Mouse (Mus musculus): ENCODE results near the gene Hras. TPM values are rescaled to one million over a fixed set of nuclear protein-coding genes. Genes with fewer than 3 reads are reported as not detected.

Gene Hras
- total RNA-seq, 2 experiments from 2014 or later: 219 to 244 TPM

- TF ChIP-seq CTCF (IDR thresholded peaks at IDR 0.05): no peak
- H3K27ac ChIP-seq: no peak overlapping the region
- H3K4me3 ChIP-seq: no peak overlapping the region
- DNase-seq (ENCODE audit: extremely low spot score in 1 of 2, low spot score in 2 of 2): no peak
- intact Hi-C loops (cut with DNase I): no loop called here
These were observed 19.3 kb upstream of the Hras start for GRCm38 (mm10) chr7:141213133-141213532.

DNA sequence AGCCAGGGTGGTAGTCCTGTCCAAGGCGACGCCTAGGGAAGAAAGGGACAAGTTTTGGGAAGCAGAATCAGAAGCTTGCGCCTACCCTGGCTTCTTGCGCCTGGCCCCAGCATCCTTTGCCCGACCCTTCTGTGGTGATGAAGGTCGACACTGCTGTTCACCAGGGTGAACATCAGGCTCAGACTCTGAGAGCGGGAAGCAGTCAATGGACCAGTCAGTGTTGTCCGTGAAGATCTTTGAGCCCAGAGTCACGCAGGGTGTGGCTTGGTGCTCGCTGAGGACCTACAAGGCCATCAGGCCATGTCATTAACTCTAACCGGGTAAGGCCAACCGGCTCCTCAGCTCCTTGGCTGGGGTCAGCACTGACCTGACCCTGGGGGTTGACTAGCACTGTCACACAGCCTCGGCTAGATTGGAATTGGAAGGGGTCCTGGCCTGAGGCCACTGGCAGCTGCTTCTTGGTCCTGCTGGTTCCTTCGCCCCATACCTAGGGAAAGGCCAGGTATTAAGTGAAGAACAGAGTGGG is 16.9 kb upstream of the Hras start:
- no peak overlapping the region for H3K27ac ChIP-seq
- H3K4me3 ChIP-seq: no peak overlapping the region
- no peak for DNase-seq (ENCODE audit: extremely low spot score in 1 of 2, low spot score in 2 of 2)
- TF ChIP-seq CTCF (IDR thresholded peaks at IDR 0.05): no peak
- intact Hi-C loops (cut with DNase I): no loop called here

GRCm38 (mm10) chr7:141210137-141210536 is 16.3 kb upstream of the Hras start:
- no peak for DNase-seq (ENCODE audit: extremely low spot score in 1 of 2, low spot score in 2 of 2)
- Histone ChIP-seq H3K4me3 (no peak overlapping the region), H3K27ac (no peak overlapping the region)
- TF ChIP-seq CTCF (IDR thresholded peaks at IDR 0.05): no peak
- intact Hi-C loops (cut with DNase I): no loop called here

- no peak for TF ChIP-seq CTCF (IDR thresholded peaks at IDR 0.05)
- no peak for DNase-seq (ENCODE audit: extremely low spot score in 1 of 2, low spot score in 2 of 2)
- H3K4me3 ChIP-seq: no peak overlapping the region
- intact Hi-C loops (cut with DNase I): no loop called here
- no peak overlapping the region for H3K27ac ChIP-seq
These were observed 15.7 kb upstream of the Hras start for GRCm38 (mm10) chr7:141209526-141209925.

GRCm38 (mm10) chr7:141206182-141206937 is 12.6 kb upstream of the Hras start:
- no peak for DNase-seq (ENCODE audit: extremely low spot score in 1 of 2, low spot score in 2 of 2)
- intact Hi-C loops (cut with DNase I): no loop called here
- no peak for TF ChIP-seq CTCF (IDR thresholded peaks at IDR 0.05)
- no peak overlapping the region for H3K27ac ChIP-seq
- H3K4me3 ChIP-seq: no peak overlapping the region

- intact Hi-C loops (cut with DNase I): no loop called here
These were observed 11.7 kb upstream of the Hras start for GRCm38 (mm10) chr7:141205504-141205903.

GRCm38 (mm10) chr7:141204546-141204945 is 10.7 kb upstream of the Hras start:
- Histone ChIP-seq H3K4me3 (no peak overlapping the region), H3K27ac (no peak overlapping the region)
- intact Hi-C loops (cut with DNase I): no loop called here
- no peak for TF ChIP-seq CTCF (IDR thresholded peaks at IDR 0.05)
- DNase-seq (ENCODE audit: extremely low spot score in 1 of 2, low spot score in 2 of 2): no peak

More at GRCm38 (mm10) chr7:141205504-141205903, 11.7 kb upstream of the Hras start:
- Histone ChIP-seq H3K27ac (no peak overlapping the region), H3K4me3 (no peak overlapping the region)
- no peak for DNase-seq (ENCODE audit: extremely low spot score in 1 of 2, low spot score in 2 of 2)
- no peak for TF ChIP-seq CTCF (IDR thresholded peaks at IDR 0.05)

GRCm38 (mm10) chr7:141198121-141198520 is 4.3 kb upstream of the Hras start:
- no peak for TF ChIP-seq CTCF (IDR thresholded peaks at IDR 0.05)
- no peak overlapping the region for H3K27ac ChIP-seq
- no peak overlapping the region for H3K4me3 ChIP-seq
- no peak for DNase-seq (ENCODE audit: extremely low spot score in 1 of 2, low spot score in 2 of 2)
- intact Hi-C loops (cut with DNase I): no loop called here

DNA sequence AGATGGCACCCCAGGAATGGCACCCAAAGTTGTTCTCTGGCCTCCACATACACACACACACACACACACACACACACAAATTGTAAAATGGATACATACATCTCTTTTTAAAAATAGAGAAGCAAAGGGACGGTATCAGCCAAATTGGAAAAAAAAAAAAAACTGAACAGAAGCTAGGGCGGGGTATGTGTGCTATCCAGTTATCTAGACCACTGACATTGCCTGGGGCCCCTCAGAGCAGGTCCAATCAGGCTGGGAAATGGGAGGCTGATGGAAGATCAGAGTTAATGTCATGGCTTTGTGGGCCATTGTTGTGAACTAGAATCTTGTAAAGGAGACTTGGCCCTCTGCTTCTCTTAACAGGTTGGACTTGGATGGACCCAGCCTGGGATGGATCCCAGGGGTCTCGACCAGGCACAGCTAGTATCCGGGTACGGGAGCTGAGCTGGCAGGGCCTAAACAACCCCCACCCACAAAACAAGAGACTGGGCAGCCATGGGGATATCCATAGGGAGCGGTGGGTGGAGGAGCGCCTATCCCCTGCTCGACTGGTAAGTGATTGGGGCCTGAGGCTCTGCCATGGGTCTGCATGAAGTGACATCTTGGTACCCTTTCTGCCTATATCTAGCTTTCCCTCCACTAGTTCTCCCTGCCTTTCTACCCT is 2.9 kb upstream of the Hras start:
- no peak for TF ChIP-seq CTCF (IDR thresholded peaks at IDR 0.05)
- Histone ChIP-seq H3K4me3 (no peak overlapping the region), H3K27ac (no peak overlapping the region)
- DNase-seq (ENCODE audit: extremely low spot score in 1 of 2, low spot score in 2 of 2): no peak
- intact Hi-C loops (cut with DNase I): no loop called here

DNA sequence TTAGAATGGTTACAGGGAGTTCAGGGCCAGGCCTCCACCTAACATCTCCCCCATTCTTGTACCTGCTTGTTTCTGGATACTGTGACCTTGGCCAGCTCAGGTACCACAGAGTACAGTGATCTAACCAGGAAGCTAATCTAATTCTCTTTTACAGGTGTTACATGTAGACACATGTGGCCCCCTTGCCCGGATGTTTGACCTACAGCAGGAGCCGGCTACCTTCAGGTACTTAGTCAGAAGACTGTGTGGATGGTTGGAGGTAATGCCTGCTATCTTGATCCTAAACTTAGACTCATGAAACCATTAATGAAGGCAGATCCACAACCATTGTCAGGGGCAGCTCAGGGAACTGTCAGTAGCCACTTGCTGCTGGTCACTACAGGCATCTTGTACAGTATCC is 1.9 kb upstream of the Hras start:
- intact Hi-C loops (cut with DNase I): loop anchor here (2.0 kb wide), 1 partner anchor 25 kb away; no protein-coding TSS in a partner anchor
- H3K4me3 ChIP-seq: no peak overlapping the region
- no peak overlapping the region for H3K27ac ChIP-seq
- no peak for DNase-seq (ENCODE audit: extremely low spot score in 1 of 2, low spot score in 2 of 2)
- TF ChIP-seq CTCF (IDR thresholded peaks at IDR 0.05): no peak

DNA sequence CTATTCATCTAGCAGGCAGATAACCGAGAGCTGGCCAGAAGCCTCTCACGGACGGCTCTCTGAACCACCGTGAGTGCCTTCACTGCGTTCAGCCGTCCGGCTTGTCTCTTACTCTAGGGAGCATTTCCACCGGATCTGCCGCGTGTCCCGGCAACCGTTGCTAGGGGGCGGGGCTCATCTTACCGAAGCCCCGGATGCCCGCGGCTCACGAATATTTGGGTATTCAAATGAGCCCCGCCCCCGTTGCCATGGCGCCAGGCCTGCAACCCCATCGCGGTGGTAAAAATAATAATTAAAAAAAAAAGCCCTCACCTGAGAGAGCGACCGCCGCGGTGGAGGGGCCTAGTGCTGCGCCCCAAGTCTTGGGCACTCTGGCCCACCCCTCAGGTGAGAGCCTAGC is 1.0 kb upstream of the Hras start:
- TF ChIP-seq CTCF (IDR thresholded peaks at IDR 0.05): no peak
- peak; percentile 80 to 85 for DNase-seq (ENCODE audit: extremely low spot score in 1 of 2, low spot score in 2 of 2)
- intact Hi-C loops (cut with DNase I): loop anchor here (2.0 kb wide), 1 partner anchor 26 kb away; no protein-coding TSS in a partner anchor
- peak overlapping the region; percentile 82 for H3K4me3 ChIP-seq
- peak overlapping the region; percentile 80 for H3K27ac ChIP-seq

DNA sequence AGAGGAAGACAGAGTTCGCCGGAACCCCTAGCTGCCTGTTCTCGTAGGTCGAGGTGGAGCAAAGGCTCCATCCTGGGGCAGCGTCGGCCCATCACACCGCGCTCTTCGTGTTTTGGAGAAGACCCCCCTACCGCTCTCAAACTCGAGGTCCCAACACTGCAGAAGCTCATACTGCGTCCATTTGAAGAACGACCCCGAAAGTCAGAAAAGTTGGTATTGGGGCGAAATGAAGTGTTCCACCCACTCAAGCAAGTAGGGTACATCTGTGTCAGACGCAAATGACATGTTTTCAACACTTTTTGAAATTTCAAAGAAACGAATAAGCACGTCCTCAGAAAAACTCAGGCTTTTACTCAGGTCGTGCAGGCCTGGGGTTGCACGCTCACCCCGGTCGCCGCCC is 604 bp upstream of the Hras start:
- peak overlapping the region; percentile 80 for H3K27ac ChIP-seq
- no peak for DNase-seq (ENCODE audit: extremely low spot score in 1 of 2, low spot score in 2 of 2)
- TF ChIP-seq CTCF (IDR thresholded peaks at IDR 0.05): no peak
- intact Hi-C loops (cut with DNase I): loop anchor here (2.0 kb wide), 1 partner anchor 26 kb away; no protein-coding TSS in a partner anchor
- peak overlapping the region; percentile 82 for H3K4me3 ChIP-seq

All from left cerebral cortex, adult 2 months (tissue).